Mouse (Mus musculus): ENCODE measurements around the gene Lmod2.
A peak's percentile ranks its signal among the peaks of the same experiment; 100 is the strongest.

The Lmod2 gene

DNA sequence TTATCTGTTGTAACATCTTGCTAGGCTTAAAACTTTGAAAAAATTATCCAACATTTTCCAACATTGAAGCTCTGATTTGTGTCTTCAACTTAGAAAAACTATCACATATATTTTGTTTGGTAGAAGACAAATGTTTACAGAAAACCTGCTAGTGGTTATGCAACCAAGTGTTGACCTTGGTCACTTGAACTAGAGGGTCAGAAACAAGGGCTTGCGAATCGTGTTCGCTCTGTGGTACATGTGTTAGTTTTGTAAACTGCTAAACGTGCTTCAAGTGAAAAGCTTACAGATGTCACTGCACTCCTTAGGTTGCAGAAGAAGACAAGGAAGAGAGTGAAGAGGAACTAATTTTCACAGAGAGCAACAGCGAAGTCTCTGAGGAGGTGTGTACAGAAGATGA is 5.4 kb downstream of the Lmod2 start:
- no peak for DNase-seq

DNA sequence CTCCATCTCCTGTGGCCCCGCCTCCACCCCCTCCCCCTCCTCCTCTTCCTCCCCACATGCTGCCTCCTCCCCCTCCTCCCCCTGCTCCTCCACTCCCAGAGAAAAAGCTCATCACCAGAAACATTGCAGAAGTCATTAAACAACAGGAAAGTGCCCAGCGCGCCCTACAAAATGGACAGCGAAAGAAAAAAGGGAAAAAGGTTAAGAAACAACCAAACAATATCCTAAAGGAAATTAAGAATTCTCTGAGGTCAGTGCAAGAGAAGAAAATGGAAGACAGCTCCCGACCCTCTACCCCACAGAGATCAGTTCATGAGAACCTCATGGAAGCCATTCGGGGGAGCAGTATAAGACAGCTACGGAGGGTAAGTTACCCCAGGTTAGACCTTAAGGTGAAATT is 6.7 kb downstream of the Lmod2 start:
- DNase-seq: no peak

DNA sequence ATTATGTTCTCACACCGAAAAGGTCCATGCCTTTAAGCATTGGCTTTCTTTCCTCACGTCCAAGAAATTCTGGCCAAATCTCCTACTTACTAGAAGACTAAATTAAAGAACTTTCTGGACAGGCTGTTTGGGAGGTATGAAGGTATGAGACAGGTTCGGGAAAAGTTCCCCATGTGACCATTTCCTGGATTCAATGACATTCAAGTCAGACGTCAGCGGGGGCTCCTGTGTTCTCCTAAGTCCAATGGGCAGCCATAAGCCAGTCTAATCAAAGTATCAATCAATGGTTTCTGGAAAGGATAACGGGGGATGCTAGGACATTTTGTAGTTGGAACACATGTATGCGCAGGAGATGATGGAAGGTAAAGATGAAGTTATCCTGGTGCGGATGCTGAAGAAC is 8.1 kb downstream of the Lmod2 start:
- no peak for DNase-seq

DNA sequence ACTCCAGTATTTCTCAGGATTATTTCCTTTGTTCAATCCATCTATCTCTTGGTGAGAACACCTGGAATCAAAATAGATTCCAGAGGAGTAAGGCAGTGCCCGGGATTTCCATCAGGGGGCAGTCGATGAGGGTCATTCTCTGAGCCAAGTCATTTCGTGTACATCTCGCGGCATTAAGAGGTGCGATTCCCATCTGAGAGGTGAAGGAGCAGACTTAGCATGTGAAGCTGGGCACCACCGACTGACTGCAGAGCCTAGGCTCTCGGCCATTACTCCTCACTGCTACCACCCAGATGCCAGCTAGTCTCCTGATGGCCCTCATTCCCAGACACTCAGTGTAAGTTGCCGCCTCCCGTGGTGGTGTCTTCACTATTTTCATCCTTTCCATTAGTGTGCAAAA is 8.9 kb downstream of the Lmod2 start:
- DNase-seq: no peak

DNA sequence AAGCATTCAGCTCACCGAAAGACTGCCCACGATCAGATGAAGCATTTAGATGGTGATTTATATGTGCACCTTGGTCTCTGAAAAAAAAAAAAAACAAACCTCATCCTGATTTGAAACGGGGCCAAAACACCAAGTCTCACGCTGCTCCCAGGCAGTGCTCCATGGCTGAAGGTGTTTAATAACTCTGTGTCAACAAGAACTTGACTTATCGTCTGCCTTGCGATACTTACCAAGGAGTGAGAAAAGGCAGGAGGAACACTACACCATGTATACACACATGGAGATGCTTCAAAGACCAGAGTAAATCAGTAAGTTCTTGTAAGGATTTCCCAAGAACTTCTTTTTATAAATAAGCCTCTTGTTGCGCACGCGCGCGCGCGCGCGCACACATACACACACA is 10.0 kb downstream of the Lmod2 start:
- DNase-seq: no peak

DNA sequence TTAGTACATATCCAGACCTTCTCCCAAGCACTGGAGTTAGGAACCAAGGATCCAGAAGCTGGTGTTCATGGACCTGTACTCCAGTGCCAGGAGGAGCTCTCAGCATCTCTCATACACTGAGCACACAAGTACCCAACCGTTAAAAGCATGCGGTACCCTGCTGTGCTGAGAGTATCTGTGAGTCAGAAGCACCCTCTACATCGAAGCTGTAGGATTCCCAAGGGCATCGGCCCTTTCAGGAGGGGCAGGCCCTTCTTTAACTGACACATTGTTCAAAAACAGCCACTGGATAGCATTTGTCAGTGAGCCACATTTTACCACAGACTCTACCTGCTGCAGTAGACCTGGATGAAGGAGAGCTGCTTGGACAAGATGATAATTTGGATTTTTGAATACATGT is 10.6 kb downstream of the Lmod2 start:
- no peak for DNase-seq

DNA sequence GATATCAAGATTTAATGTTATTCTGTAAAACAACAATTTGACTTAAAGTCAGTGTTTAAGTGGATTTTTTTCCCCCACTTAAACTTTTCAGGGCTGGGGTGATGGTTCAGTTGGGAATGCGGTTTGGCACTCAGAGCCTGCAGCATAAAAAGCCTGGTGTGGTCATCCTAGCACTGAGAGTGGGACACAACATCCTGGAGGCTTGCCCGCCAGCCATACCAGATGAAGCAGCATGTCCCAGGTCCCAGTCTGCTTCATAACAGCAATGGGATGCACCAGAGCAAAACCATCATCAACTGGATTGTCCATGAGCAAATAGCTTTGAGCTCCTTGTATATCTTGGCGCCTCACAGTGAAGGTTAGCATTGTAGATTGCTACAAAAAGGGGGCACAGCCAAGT is 11.1 kb downstream of the Lmod2 start:
- DNase-seq: no peak

DNA sequence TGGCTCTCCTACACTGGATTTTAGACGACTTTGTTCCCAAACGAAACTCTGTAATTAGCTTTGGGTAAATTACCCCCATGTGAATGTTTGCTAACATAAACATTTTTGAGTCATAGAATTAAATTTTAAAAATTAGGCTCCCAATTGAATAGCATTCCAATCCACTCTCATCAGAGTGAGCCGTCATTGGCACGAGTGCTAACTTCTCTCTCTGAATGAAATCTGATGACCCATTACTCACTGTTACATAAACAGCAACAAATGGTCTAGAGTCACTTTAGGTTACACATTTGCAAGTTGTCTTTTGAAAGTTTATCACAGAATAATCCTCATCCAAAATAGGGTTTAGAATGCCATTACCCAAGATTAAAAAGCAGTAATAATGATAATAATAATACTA is 12.0 kb downstream of the Lmod2 start:
- DNase-seq: no peak

DNA sequence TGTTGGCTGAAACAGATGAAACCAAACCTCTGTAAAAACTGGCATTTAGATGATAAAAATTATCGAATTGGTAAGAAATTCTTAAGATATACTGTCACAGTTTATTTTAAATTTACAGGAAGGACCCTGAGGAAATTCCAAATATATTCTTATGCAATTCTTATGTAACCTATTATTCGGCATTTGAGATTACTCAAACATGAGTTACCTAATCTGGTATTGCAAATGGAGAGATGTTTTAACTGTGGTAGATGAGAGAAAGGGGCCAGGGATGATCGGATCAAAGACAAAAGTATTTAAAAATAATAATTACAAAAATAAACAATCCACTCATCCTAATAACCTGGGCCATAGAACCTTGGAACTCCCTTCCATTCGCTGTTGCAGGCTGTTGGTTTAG is 12.8 kb downstream of the Lmod2 start:
- DNase-seq: no peak

DNA sequence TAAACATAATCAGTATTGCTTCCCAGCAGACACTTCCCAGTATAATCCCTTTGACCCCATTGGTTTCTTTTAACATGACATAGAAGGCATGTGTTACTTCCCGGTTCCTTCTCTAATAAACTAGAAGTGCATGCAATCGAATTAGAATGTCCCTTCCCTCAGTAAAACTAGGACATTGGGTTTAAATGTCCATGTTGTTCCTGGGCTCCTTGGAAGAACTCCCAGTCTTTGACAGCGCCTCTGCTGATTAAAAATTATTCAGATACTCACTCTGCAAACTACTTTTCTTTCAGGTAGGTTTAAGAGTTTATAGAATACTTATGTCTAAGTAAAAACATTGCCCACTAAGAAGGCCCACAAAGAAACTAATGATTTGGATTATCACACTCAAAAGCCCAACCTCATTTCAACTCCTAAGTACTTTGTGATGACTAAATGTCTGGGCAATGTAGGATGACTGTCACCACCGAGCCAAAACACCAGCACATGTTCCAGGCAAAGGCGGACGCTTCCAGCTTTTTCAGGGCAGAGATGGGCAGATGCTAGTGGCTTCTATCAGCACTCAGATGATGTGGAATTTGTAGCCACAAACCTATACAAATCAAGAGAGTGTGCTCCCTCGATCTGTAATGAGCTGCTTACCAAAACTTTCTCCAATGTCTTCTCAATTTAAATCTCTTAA is 14.7 kb downstream of the Lmod2 start:
- no peak for DNase-seq

DNA sequence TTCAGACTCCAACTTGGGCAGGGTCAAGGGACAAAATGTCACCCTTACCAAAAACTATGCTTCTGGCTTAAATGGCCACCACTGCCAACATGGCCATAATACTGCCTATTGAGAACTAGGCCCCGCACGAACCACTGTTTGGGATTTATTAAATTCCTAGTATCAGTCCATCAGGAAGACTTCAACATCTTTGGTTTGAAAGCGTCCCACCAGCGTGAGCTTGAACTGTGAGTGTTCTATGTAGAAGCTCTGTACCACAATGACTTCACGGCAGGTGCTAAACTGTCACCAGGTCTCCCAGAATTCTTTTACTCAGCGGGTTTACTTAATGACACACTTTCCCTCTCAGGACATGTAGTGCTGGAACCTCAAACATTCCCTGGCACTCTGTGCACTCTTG is 15.8 kb downstream of the Lmod2 start:
- DNase-seq: no peak

DNA sequence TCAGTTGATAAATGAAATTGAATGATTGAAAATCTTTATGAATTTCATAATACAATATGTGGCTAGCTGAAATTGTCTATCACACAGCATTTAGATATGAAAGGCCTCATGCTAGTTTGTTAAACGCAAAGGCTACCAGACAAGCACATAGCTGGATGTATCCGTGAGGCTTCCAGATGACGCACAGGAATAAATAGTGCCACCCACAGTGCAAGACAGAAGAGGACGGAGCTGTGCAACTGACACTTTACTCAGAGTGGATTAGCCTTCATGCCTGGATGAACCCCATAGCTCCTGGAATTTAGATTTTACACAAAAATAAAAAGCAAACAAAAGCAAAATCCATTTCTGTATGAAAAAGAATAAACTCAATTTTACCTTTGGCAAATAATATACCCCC is 16.4 kb downstream of the Lmod2 start:
- no peak for DNase-seq

DNA sequence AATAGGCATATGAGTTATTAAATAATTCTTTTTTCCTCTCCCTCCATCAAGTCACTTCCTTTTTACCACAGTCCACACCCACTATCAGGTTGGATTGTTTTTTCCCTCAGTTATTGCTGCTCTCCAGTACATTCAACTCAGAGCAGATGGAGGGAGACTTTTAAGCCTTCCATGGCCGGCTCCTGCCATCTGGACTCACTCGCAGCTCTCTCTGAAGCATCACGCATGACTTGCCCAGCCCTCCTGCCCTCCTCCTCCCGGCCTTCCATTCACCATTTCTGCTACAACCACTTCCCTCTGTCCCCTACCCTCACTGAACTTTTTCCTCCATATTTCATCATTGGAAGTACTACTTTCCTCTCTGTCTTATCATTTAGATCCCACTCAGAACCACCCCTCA is 19.2 kb downstream of the Lmod2 start:
- no peak for DNase-seq

DNA sequence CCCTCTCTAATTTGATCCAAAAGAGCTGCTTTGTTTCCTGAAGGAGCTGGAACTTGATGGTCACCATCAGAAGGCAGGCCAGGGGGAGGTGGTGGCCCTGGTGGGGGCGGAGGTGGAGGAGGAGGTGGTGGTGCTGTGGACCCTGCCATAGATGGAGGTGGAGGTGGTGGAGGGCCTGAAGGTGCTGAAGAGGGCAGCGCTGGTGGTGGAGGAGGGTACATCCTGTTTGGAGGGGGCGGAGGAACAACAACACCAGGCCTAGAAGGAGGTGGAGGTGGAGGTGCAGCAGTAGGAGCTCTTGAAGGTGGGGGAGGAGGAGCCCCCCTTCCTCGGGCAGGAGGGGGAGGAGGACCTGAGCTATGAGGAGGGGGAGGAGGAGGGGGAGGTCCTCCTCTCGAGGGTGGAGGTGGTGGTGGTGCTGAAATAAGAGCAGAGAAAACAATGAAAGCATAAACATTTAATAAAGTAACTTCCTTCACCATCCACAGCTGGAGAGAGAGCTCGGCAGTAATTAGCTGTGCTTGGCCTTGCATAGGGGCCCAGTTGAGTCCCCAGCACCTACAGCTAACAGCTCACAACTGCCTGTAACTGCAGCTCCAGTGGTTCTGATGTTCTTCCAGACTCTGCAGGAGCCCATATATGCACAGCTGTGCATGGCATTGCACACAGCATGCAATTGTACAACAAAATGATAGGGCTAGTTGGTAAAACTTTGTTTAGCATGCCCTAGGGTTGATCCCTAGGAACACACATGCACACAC is 21.9 kb downstream of the Lmod2 start:
- DNase-seq: no peak

DNA sequence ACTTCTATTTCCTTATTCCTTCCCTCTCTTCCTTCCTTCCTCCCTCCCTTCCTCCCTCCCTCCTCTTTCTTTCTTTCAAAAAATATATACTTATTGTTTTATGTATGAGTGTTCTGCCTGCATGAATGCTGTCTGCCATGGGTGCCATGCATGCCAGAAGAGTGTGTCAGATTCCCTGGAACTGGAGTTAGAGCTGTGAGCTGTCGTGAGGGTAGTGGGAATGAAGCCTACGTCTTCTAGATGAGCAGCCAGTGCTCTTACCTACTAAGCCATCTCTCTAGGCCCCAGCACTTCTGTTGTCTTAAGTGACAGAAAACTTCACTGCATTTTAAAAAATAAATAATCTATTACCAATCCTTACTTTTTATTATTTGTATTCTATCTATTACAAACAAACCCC is 23.4 kb downstream of the Lmod2 start:
- no peak for DNase-seq

DNA sequence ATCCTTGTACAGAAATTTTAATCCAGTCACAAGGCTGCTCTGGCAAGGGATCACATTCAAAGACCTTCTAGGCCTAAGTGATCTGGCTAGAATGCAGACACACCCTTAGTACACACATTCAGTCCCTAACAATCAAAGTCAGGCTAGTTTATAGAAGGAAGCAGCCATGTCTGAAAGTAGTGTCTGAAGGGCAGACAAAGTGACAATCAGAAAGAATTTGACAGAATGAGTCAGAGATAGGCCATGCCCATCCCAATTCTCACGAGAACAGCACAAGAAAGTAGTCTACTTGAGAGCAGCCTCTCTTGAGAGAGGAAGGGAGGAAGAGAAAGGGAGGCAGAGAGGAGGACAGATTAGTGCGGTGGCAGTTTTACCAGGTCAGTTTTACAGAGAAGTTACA is 24.5 kb downstream of the Lmod2 start:
- no peak for DNase-seq

DNA sequence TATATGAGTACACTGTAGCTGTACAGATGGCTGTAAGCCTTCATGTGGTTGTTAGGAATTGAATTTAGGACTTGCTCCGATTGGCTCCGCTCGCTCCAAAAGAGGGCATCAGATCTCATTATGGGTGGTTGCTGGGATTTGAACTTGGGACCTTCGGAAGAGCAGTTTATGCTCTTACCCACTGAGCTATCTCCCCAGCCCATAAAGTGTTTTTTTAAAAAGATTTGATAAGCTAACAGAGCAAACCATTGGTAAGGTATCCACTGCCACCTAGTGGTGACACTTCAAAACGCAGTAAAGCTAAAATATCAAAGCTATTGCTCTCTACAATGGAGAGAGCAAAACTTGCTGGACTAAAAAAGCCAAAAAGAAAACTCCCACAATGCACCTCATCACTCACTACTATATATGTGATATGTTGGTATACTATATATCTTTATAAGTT is 30.0 kb downstream of the Lmod2 start:
- peak; percentile 77 for DNase-seq

DNA sequence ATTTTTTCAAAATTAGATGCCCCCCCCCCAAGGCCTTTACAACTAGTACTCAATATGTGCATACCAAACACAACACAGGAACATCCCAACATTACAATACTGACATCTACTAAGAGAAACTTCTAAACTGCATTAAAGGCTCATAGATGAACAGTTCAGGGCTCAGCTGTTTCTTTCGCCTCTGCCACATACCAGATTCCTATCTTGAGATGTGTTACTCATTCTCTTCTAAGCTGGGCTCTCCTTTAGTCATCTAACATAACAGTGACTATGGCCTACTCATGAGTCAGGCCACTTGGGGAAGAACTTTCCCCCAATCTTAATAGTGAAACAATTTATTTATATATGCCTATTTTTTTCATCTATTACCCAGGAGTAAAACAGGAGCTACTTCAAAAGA is 30.9 kb downstream of the Lmod2 start:
- no peak for DNase-seq

DNA sequence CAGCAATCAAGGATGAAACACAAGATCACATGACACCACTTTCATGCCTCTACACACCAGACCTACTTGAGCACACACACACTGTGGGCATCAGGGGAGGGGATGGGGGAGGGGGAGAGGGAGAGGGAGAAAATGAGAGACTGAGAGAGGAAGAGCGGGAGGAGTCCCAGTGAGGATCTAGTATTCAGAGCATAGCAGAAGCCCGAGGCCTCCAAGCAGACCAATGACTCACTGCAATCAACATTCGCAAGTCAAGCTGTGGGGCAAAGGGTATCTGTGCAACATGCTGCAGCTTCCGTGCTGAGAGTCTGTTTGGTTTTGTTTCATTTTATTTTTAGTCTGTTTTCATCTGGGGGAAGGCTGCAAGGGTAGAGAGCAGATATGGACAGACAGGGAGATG is 34.5 kb downstream of the Lmod2 start:
- DNase-seq: no peak

DNA sequence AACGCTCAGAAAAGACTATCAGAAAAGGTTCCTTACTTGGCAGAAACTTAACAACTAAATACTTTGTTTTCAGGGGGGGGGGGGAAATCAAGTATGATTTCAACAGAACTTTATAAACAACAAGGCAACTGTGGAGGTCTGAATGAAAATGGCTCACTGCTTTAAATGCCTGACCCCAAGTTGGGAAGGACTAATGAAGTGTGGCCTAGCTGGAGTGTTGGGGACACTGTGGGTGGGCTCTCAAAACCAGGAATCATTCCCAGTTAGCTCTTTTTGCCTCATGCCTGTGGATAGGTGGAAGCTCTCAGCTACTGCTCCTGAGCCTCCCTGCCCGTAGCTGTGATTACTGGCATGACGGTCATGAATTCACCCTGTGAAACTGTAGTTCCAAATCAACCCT is 36.5 kb downstream of the Lmod2 start:
- no peak for DNase-seq

DNA sequence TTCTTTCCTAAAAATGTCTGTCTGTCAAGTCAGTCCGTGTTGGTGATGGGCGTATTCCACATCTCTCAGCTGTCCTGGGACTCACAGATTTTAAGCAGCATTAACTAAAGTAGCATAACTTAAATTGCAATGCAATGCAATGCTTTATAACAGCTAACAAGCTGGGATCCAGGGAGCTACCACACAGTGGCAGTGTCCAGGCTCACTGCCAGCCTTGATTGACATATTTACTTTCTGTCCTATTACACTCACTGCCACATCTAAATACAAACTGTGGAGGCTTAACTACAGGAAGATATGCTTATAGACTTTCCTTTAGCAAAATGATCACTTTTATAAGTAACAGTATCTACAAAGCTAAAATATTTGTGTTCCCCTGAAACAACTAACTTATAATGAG is 38.3 kb downstream of the Lmod2 start:
- DNase-seq: peak; percentile 17

DNA sequence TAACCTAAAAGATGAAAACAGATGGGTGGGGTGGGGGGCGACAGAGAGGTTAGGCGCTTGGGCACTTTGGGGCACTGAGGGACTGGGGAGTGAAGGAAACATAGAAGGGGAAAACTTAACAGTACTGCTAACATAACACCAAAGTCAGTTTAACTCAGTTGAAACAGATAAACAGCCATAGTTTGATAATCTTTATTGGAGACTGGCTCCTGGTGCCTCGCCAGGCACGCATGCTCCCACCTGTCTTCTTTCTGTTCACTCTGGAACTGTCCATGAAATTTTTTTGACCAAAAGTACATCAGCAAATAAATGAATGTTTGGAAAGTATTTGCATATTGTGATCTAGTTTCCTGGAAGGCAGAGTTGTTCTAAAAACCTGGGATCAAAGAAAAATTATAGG is 43.7 kb downstream of the Lmod2 start:
- DNase-seq: no peak

DNA sequence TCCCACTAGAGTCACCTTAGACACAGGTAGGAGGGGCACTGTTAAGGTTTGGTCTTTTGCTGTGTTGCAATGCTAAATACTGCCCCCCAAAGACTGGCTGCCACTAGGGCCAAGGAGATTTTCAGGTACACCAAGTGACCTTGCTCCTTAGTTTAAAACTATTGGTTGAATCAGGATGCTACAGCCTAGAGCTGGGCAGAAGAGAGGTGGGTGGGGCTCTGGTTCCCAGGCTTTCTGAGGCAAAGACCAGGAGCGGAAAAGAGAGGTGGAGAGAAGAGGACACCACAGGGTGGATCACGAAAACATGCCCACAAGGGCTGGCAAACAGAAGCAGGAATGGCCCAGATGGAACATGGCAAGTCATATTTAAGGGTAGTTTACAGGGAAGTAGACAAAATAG is 44.6 kb downstream of the Lmod2 start:
- DNase-seq: no peak

DNA sequence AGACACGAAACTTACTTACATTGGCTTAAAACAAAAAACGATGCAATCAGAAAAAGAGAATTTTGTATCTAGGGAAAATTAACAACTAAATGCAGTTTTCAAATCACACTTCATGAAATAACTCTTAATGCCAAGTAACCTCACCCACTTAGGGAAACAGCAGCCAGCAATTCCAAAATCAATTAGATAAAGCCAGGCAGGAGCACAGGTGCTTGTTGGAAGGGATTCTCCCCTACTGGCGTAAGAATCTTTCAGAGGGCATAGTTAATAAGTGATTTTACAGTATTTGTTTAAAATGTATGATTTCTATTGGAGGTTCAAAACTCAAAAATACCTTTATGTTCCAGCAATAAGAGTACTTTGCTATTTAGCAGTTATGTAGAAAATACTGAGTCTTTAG is 45.4 kb downstream of the Lmod2 start:
- no peak for DNase-seq
